Mouse (Mus musculus) midbrain, postnatal 0 days (tissue): Measurements from ENCODE around the gene Gm5565. TPM values are rescaled to one million over a fixed set of nuclear protein-coding genes. Genes with fewer than 3 reads are reported as not detected.
"Not testable (repeated sequence)": the region's sequence is repeated elsewhere in the genome, so short reads cannot be mapped to it uniquely, and the experiment has no call there.

Experiments used
- ATAC-seq: fragments of 200-750 bp; cut with Nextera tagmentation; 2 replicates; pipeline ENCODE4 v1.8.0; 2017; ENCODE audit warnings: moderate number of reproducible peaks, mild to moderate bottlenecking, moderate TSS enrichment, moderate library complexity; ENCODE audit not compliant: low FRiP score
- DNase-seq: peaks from one replicate; pipeline ENCODE4 v3.0.0-alpha.2; 2015; ENCODE audit warnings: low spot score
- H3K27ac ChIP-seq: fragments of 300-500 bp; sonication (generic); 2 replicates; pipeline ENCODE4 v1.5.1; 2014; ENCODE audit warnings: low read depth, mild to moderate bottlenecking, low read length, mixed read lengths
- H3K27me3 ChIP-seq: fragments of 300-500 bp; sonication (generic); 2 replicates; pipeline ENCODE4 v1.6.1; 2014; ENCODE audit warnings: low read length, control low read depth, mixed read lengths; ENCODE audit not compliant: insufficient read depth
- H3K36me3 ChIP-seq: fragments of 300-500 bp; sonication (generic); 2 replicates; pipeline ENCODE4 v1.6.1; 2014; ENCODE audit warnings: low read length, control low read depth, mixed read lengths; ENCODE audit not compliant: insufficient read depth
- H3K4me1 ChIP-seq: fragments of 300-500 bp; sonication (generic); 2 replicates; pipeline ENCODE4 v1.6.1; 2014; ENCODE audit warnings: mild to moderate bottlenecking, control low read depth, antibody characterized with exemption, low read length, mixed read lengths; ENCODE audit not compliant: insufficient read depth
- H3K4me2 ChIP-seq: fragments of 300-500 bp; sonication (generic); 2 replicates; pipeline ENCODE4 v1.6.1; 2014; ENCODE audit warnings: low read depth, mild to moderate bottlenecking, low read length, mixed read lengths; ENCODE audit not compliant: poor library complexity, severe bottlenecking
- H3K4me3 ChIP-seq: fragments of 300-500 bp; sonication (generic); 2 replicates; pipeline ENCODE4 v1.5.1; 2014; ENCODE audit warnings: low read depth, mild to moderate bottlenecking, low read length, moderate library complexity
- H3K9ac ChIP-seq: fragments of 300-500 bp; sonication (generic); replicated peaks from 2 replicates; pipeline ENCODE4 v1.6.1; 2014; ENCODE audit warnings: mild to moderate bottlenecking, low read length, moderate library complexity, mixed read lengths; ENCODE audit not compliant: poor library complexity, severe bottlenecking
- H3K9me3 ChIP-seq: fragments of 300-500 bp; sonication (generic); 2 replicates; pipeline ENCODE4 v1.6.1; 2016; ENCODE audit warnings: low read length, control low read depth
- CTCF ChIP-seq: IDR thresholded peaks from 2 replicates; pipeline ENCODE4 v1.5.1; 2016; ENCODE audit warnings: antibody characterized with exemption, mild to moderate bottlenecking
- WGBS: fragments of 180-500 bp; shearing (Covaris S2); extraction: QIAGEN DNeasy Blood & Tissue Kit; methylation state at CpG from one replicate; pipeline ENCODE4 v1.1.7; 2014; 5-methylcytosine and 5-hydroxymethylcytosine counted together
- polyA plus RNA-seq: library from polyadenylated mRNA; unstranded; fragments of >200 nt; fragmentation: Nextera tagmentation; extraction: Ambion mirVana; gene quantifications from 2 replicates; pipeline ENCODE4 v1.2.1, GENCODE M21; 2015
- total RNA-seq: library from RNA; depleted of rRNA; stranded (reverse); fragments of >200 nt; gene quantifications from 2 replicates; pipeline ENCODE4 v1.2.3, GENCODE M21; 2014

The Gm5565 gene
- total and polyA plus RNA-seq, 2 experiments from 2014 or later = not detected

DNA sequence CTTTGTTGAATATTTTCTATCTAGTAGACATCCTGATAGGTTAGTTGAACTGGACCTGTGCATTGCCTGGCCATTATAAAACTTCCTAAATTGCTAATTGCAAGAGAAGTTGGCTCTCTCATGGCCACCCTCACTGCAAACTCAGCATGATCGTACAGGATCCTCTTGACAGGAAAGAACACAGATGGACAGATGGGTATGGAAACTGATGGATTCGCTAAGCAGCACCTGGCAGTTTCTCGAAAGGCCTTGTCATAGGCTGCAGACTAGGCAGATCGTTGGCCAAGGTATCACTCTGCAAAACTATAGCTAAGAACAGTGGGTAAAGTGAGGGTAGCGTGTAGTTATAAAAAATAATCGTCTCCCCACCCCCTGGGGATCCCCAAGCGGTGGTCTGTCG, 33.0 kb upstream of the Gm5565 start:
- H3K36me3 ChIP-seq = peaks cover 3% of the 10 kb centered on the region; the same call in 1 of the 2 replicates
- H3K9me3 ChIP-seq = no peaks in the 10 kb centered on the region
- H3K4me1 ChIP-seq = no peaks in the 10 kb centered on the region
- H3K9ac ChIP-seq = no peak overlapping the region
- no peak for TF ChIP-seq CTCF
- H3K4me3 ChIP-seq = no peak overlapping the region
- no peak for ATAC-seq
- no peaks in the 10 kb centered on the region for H3K27me3 ChIP-seq
- no peak overlapping the region for H3K4me2 ChIP-seq
- 83% methylated on average over 8 of the region's 8 CpGs for WGBS
- no peak for DNase-seq
- H3K27ac ChIP-seq = no peak overlapping the region

DNA sequence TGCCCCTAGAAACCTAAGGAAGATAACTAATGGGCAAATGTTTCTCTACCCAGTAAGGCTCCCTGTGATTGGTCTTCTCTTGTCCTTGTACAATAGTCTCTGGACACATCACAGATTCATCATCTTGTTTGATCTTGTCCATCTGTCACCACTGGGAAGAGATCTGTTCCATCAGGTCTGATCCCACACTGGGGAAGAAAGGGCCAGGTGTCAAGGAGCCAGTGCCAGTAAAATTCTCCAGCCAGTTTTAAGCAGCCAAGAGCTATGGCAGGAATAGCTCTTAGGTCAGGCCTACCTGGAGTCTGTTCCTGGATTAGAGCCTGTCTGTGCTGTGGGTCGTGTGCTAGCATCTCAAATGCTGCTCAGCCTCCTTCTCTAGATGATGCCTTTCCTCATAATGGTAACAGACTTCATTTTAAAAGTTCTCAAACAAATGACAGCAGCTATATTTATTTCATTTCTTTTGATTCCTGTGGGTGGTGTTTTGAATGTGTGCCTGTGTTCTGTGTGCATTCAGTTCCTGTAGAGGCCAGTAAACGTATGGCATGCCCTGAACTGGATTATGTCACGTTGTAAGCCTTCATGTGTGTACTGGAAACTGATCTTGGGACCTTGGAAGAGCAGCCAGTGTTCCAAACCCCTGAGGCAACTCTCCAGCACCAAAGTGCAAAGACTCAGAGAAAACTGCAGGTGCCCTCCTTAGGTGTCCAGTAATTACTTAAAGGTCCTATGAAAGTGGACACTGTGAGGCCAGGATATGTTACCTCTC, 30.3 kb upstream of the Gm5565 start:
- H3K4me2 ChIP-seq = no peak overlapping the region
- WGBS = 55% methylated on average over 3 of the region's 3 CpGs
- no peaks in the 10 kb centered on the region for H3K4me1 ChIP-seq
- no peak for TF ChIP-seq CTCF
- H3K27me3 ChIP-seq = no peaks in the 10 kb centered on the region
- no peak overlapping the region for H3K4me3 ChIP-seq
- ATAC-seq (no peak), DNase-seq (no peak)
- no peaks in the 10 kb centered on the region for H3K9me3 ChIP-seq
- H3K27ac ChIP-seq = no peak overlapping the region
- no peak overlapping the region for H3K9ac ChIP-seq
- H3K36me3 ChIP-seq = no peaks in the 10 kb centered on the region; the same call in 1 of the 2 replicates

DNA sequence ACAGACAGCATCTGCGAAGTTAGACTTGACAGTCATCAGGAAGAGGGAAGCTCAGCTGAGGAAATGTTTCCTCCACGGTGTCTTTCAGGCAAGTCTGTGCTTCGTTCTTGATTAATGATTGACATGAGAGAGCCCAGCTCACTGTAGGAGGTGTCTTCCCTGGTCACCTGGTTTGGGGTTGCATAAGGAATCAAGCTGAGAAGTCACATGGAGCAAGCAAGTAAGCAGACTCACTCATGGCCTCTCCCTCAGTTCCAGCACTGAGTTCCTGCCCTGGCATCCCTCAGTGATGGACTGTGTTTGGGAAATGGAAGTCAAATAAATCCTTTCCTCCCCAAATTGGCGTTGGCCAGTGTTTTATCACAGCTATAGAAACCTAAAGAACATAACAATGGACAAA, 29.8 kb upstream of the Gm5565 start:
- DNase-seq (no peak), ATAC-seq (no peak)
- no peaks in the 10 kb centered on the region for H3K9me3 ChIP-seq
- H3K27me3 ChIP-seq = no peaks in the 10 kb centered on the region
- no peak overlapping the region for H3K9ac ChIP-seq
- no peak overlapping the region for H3K4me2 ChIP-seq
- H3K36me3 ChIP-seq = no peaks in the 10 kb centered on the region
- no peak overlapping the region for H3K4me3 ChIP-seq
- H3K4me1 ChIP-seq = no peaks in the 10 kb centered on the region
- TF ChIP-seq CTCF = no peak
- H3K27ac ChIP-seq = no peak overlapping the region
- WGBS = 74% methylated on average over 4 of the region's 4 CpGs

DNA sequence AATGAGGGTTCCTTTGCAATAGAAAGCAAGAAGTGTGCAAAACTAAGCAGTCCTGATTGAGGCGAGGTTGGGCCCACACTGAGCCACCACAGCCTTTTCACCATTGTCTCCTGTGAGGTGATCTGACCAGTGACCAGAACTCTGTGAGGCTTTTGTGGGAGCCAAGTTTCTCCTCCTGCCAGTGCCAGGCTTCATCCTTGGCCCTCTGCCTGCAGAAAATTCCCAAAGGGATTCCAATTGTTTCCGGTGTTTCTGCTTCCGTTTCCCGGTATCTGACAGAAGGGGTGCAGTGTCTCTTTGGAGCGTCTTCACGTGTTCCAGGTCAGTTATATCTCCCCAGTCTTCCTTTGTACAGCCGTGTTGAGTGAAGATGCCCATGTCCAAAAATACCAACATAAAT, 28.4 kb upstream of the Gm5565 start:
- Histone ChIP-seq H3K9me3 (no peaks in the 10 kb centered on the region), H3K4me1 (no peaks in the 10 kb centered on the region), H3K36me3 (no peaks in the 10 kb centered on the region), H3K27ac (no peak overlapping the region), H3K27me3 (no peaks in the 10 kb centered on the region), H3K4me3 (no peak overlapping the region), H3K9ac (no peak overlapping the region), H3K4me2 (no peak overlapping the region)
- TF ChIP-seq CTCF = no peak
- ATAC-seq (no peak), DNase-seq (no peak)
- 85% methylated on average over 7 of the region's 7 CpGs for WGBS

DNA sequence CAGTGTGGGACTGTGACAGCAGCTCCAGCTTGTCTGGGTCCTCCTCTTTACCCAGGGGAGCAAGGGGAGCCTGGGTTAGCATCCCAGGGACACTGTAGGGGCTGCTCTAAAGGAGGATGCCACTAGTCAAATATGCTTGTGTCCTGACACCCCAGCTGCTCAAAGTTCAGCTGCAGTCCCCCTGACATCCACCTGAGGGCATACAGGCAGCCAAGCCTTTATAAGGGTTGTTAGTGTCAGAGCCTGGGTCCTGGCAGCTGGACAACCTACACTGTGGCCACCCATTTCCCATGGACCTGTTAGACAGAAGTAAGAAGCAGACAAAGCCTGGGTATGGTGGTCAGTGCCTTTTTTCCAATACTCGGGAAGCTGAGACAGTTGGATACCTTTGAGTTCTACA, 27.8 kb upstream of the Gm5565 start:
- H3K4me2 ChIP-seq = no peak overlapping the region
- no peak overlapping the region for H3K27ac ChIP-seq
- no peaks in the 10 kb centered on the region for H3K9me3 ChIP-seq
- no peak overlapping the region for H3K4me3 ChIP-seq
- TF ChIP-seq CTCF = peak; percentile 25; the same call in 1 of the 2 replicates
- no peaks in the 10 kb centered on the region for H3K27me3 ChIP-seq
- ATAC-seq (no peak), DNase-seq (peak; percentile 2)
- no peaks in the 10 kb centered on the region for H3K36me3 ChIP-seq
- no peaks in the 10 kb centered on the region for H3K4me1 ChIP-seq
- whole genome bisulfite sequencing = 81% methylated on average over 1 of the region's 1 CpGs
- H3K9ac ChIP-seq = no peak overlapping the region

DNA sequence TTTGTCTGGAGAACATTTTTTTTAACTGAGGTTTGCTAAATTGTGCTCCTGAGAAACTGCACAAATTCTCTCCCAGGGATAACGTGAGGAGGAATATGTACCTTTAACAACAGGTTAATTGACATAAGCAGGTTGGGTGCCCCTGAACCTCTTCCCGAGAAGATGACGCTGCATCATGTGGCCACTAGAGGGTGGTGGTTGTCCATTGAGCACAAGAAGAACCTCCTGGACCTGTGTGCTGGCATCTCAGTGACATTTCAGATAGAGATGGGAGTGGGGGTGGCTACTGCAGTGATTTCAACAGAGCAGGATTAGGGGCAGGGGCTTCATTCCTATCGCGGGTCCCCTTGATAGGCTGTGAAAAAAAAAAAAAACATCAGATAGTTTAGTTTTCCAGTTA, 27.1 kb upstream of the Gm5565 start:
- H3K4me2 ChIP-seq, H3K36me3 ChIP-seq, H3K27ac ChIP-seq, H3K9ac ChIP-seq, H3K4me1 ChIP-seq, H3K4me3 ChIP-seq, ATAC-seq, H3K27me3 ChIP-seq, H3K9me3 ChIP-seq: not testable (repeated sequence)
- 31% methylated on average over 5 of the region's 5 CpGs for WGBS
- DNase-seq = peak; percentile 42
- TF ChIP-seq CTCF = peak; percentile 76

DNA sequence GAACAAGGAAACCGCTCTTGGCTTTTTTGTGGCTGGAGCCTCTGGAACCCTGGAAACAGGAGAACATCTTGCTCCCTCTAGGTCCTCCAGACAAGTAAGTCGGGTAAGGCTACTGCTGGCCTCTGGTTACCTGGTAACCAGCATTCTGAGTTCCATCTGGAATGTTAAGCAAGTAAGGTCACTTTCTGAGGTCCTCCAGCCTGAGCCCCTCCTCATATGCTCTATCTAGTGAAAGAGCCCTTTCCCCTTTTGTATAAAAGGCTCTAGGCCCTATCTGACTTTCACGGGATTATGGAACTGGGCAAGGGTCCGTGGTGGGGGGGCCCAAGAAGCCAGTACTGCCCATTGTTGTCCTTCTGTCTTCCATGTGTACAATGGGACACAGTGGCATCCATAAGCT, 24.9 kb upstream of the Gm5565 start, which contains the start of gene 1700001J03Rik:
Gene 1700001J03Rik, minus strand, starts transcription at position 101 of the 400 bp plus-strand sequence.
- H3K4me3 ChIP-seq, H3K4me1 ChIP-seq, ATAC-seq, DNase-seq, H3K9me3 ChIP-seq, H3K36me3 ChIP-seq, H3K9ac ChIP-seq, H3K27ac ChIP-seq, H3K27me3 ChIP-seq, H3K4me2 ChIP-seq: not testable (repeated sequence)
- 92% methylated on average over 4 of the region's 4 CpGs for WGBS

DNA sequence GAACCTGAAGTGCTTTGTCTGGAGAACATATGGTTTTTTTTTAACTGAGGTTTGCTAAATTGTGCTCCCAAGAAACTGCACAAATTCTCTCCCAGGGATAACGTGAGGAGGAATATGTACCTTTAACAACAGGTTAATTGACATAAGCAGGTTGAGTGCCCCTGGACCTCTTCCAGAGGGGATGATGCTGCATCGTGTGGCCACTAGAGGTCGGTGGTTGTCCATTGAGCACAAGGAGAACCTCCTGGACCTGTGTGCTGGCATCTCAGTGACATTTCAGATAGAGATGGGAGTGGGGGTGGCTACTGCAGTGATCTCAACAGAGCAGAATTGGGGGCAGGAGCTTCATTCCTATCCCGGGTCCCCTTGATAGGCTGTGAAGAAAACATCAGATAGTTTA, 12.4 kb upstream of the Gm5565 start:
- H3K36me3 ChIP-seq, H3K4me1 ChIP-seq, H3K4me3 ChIP-seq, H3K27me3 ChIP-seq, ATAC-seq, H3K9me3 ChIP-seq, H3K9ac ChIP-seq, H3K27ac ChIP-seq, DNase-seq, H3K4me2 ChIP-seq: not testable (repeated sequence)
- WGBS = 64% methylated on average over 4 of the region's 4 CpGs

DNA sequence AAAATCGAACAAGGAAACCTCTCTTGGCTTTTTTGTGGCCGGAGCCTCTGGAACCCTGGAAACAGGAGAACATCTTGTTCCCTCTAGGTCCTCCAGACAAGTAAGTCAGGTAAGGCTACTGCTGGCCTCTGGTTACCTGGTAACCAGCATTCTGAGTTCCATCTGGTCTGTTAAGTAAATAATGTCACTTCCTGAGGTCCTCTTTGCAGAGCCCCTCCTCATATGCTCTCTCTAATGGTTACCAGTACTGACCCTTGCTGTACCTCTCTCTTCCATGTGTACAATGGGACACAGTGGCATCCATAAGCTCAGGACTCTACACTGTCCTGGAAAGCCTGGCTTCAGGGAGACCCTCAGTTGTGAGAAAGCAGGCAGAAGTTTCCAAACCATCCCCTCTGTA, 10.3 kb upstream of the Gm5565 start, which contains the start of gene Gm6309:
Gene Gm6309, minus strand, starts transcription at position 101 of the 400 bp plus-strand sequence.
- not testable (repeated sequence) for H3K4me2 ChIP-seq, ATAC-seq, DNase-seq, H3K9me3 ChIP-seq, H3K4me3 ChIP-seq, H3K27me3 ChIP-seq, H3K9ac ChIP-seq, H3K36me3 ChIP-seq, H3K4me1 ChIP-seq, H3K27ac ChIP-seq
- WGBS = 82% methylated on average over 2 of the region's 2 CpGs
